Mouse (Mus musculus) lung, postnatal 0 days (tissue): ENCODE measurements around the gene Styx.

Experiments used
- CTCF ChIP-seq: IDR thresholded peaks from 2 replicates; pipeline ENCODE4 v1.5.1; 2016; ENCODE audit warnings: antibody characterized with exemption, mild to moderate bottlenecking
- EP300 ChIP-seq: IDR thresholded peaks from 2 replicates; pipeline ENCODE4 v1.6.1; 2016; ENCODE audit warnings: antibody characterized with exemption, mild to moderate bottlenecking, control low read depth

DNA sequence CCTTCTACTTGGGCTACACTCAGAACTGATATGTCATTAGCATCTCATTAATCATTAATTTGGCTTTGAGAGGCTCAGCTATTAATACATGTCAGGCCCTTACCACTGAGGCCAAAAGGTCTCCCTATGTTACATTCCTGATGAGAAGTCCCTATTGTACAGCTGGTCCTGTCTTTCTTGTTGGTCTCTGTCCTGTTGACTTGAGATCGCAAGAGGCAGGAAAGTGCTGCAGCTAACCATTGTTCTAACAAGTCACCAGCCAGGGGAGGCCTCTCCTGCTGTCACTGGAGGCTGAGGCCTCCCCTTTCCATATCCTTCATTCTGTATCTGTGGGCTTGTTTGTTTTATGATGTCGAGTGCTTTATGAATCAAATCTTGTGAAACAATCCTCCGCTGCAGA lies 95.9 kb downstream of the Styx start:
- TF ChIP-seq CTCF (no peak), EP300 (no peak)
